Mouse (Mus musculus): ENCODE data around the gene Mapk14.

- no peak for TF ChIP-seq POLR2A (IDR thresholded peaks at IDR 0.05; ENCODE audit: insufficient read depth, low read depth, low read length)
- no peak for TF ChIP-seq CTCF (IDR thresholded peaks at IDR 0.05; ENCODE audit: insufficient read depth, low read depth, low read length)
Observed at GRCm38 (mm10) chr17:28756447-28756846, 65.3 kb downstream of the Mapk14 start.
